Mouse (Mus musculus) limb, embryonic 13.5 days (tissue): ENCODE measurements around the gene Dapp1. TPM values are rescaled to one million over a fixed set of nuclear protein-coding genes. Genes with fewer than 3 reads are reported as not detected.
A peak's percentile ranks its signal among the peaks of the same experiment; 100 is the strongest.

Source experiments
- ATAC-seq: fragments of 200-750 bp; cut with Nextera tagmentation; 2 replicates; pipeline ENCODE4 v1.8.0; 2017; ENCODE audit warnings: low read depth, moderate number of reproducible peaks, moderate TSS enrichment; ENCODE audit not compliant: low FRiP score
- H3K27ac ChIP-seq: fragments of 300-500 bp; sonication (generic); 2 replicates; pipeline ENCODE4 v1.5.1; 2015; ENCODE audit warnings: inconsistent platforms, mild to moderate bottlenecking, moderate library complexity
- H3K27me3 ChIP-seq: fragments of 300-500 bp; sonication (generic); 2 replicates; pipeline ENCODE4 v1.6.1; 2015; ENCODE audit warnings: mild to moderate bottlenecking, inconsistent platforms
- H3K36me3 ChIP-seq: fragments of 300-500 bp; sonication (generic); 2 replicates; pipeline ENCODE4 v1.6.1; 2015; ENCODE audit warnings: inconsistent platforms, mild to moderate bottlenecking, moderate library complexity
- H3K4me1 ChIP-seq: fragments of 300-500 bp; sonication (generic); 2 replicates; pipeline ENCODE4 v1.6.1; 2015; ENCODE audit warnings: inconsistent platforms
- H3K4me2 ChIP-seq: fragments of 300-500 bp; sonication (generic); replicated peaks from 2 replicates; pipeline ENCODE4 v1.6.1; 2015; ENCODE audit warnings: inconsistent platforms, mild to moderate bottlenecking, moderate library complexity
- H3K4me3 ChIP-seq: fragments of 300-500 bp; sonication (generic); 2 replicates; pipeline ENCODE4 v1.5.1; 2015; ENCODE audit warnings: moderate library complexity, mild to moderate bottlenecking, inconsistent platforms
- H3K9ac ChIP-seq: fragments of 300-500 bp; sonication (generic); 2 replicates; pipeline ENCODE4 v1.6.1; 2015; ENCODE audit warnings: mild to moderate bottlenecking, inconsistent platforms
- H3K9me3 ChIP-seq: fragments of 300-500 bp; sonication (generic); 2 replicates; pipeline ENCODE4 v1.6.1; 2016; ENCODE audit warnings: inconsistent platforms
- WGBS: fragments of 180-500 bp; shearing (Covaris S2); methylation state at CpG from one replicate; pipeline ENCODE4 v1.1.7; 2015; 5-methylcytosine and 5-hydroxymethylcytosine counted together
- polyA plus RNA-seq: library from polyadenylated mRNA; unstranded; fragments of >200 nt; fragmentation: Nextera tagmentation; extraction: Ambion mirVana; gene quantifications from 2 replicates; pipeline ENCODE4 v1.2.1, GENCODE M21; 2015

The Dapp1 gene
- polyA plus RNA-seq, 1 experiment from 2014 or later: 3.4 TPM

- no peaks in the 10 kb centered on the region for H3K27me3 ChIP-seq
- H3K27ac ChIP-seq: no peak overlapping the region
- ATAC-seq: no peak
- H3K4me3 ChIP-seq: no peak overlapping the region
- H3K9ac ChIP-seq: no peak overlapping the region
- no peaks in the 10 kb centered on the region for H3K36me3 ChIP-seq
- WGBS: 84% methylated on average over 7 of the region's 7 CpGs
- no peak overlapping the region for H3K4me2 ChIP-seq
- peaks cover 23% of the 10 kb centered on the region for H3K4me1 ChIP-seq
- H3K9me3 ChIP-seq: peaks cover 4% of the 10 kb centered on the region; the same call in 1 of the 2 replicates
Observed at GRCm38 (mm10) chr3:138003264-138003663, 21.9 kb upstream of the Dapp1 start.

- H3K27ac ChIP-seq: no peak overlapping the region
- peaks cover 23% of the 10 kb centered on the region for H3K4me1 ChIP-seq
- H3K9ac ChIP-seq: no peak overlapping the region
- H3K9me3 ChIP-seq: peaks cover 4% of the 10 kb centered on the region; the same call in 1 of the 2 replicates
- WGBS: 89% methylated on average over 6 of the region's 6 CpGs
- no peak for ATAC-seq
- no peaks in the 10 kb centered on the region for H3K27me3 ChIP-seq
- no peak overlapping the region for H3K4me2 ChIP-seq
- H3K36me3 ChIP-seq: no peaks in the 10 kb centered on the region
- no peak overlapping the region for H3K4me3 ChIP-seq
Observed at GRCm38 (mm10) chr3:138002545-138002944, 21.2 kb upstream of the Dapp1 start.

GRCm38 (mm10) chr3:138001865-138002264, 20.5 kb upstream of the Dapp1 start:
- peaks cover 23% of the 10 kb centered on the region for H3K4me1 ChIP-seq
- no peak overlapping the region for H3K9ac ChIP-seq
- H3K27me3 ChIP-seq: no peaks in the 10 kb centered on the region
- no peak for ATAC-seq
- 51% methylated on average over 4 of the region's 4 CpGs for WGBS
- H3K4me2 ChIP-seq: no peak overlapping the region
- no peak overlapping the region for H3K27ac ChIP-seq
- H3K36me3 ChIP-seq: no peaks in the 10 kb centered on the region
- H3K9me3 ChIP-seq: peaks cover 4% of the 10 kb centered on the region; the same call in 1 of the 2 replicates
- H3K4me3 ChIP-seq: no peak overlapping the region

- no peaks in the 10 kb centered on the region for H3K27me3 ChIP-seq
- H3K4me1 ChIP-seq: peaks cover 23% of the 10 kb centered on the region
- peaks cover 4% of the 10 kb centered on the region; the same call in 1 of the 2 replicates for H3K9me3 ChIP-seq
- no peak overlapping the region for H3K9ac ChIP-seq
- H3K36me3 ChIP-seq: no peaks in the 10 kb centered on the region
- 37% methylated on average over 4 of the region's 4 CpGs for WGBS
- no peak overlapping the region for H3K4me3 ChIP-seq
- ATAC-seq: peak; percentile 3; the same call in 1 of the 2 replicates
- no peak overlapping the region for H3K27ac ChIP-seq
- no peak overlapping the region for H3K4me2 ChIP-seq
Observed at GRCm38 (mm10) chr3:138000724-138001069, 19.4 kb upstream of the Dapp1 start.

- 79% methylated on average over 8 of the region's 8 CpGs for WGBS
- peaks cover 4% of the 10 kb centered on the region; the same call in 1 of the 2 replicates for H3K9me3 ChIP-seq
- no peak overlapping the region for H3K9ac ChIP-seq
- peaks cover 23% of the 10 kb centered on the region for H3K4me1 ChIP-seq
- no peak overlapping the region for H3K27ac ChIP-seq
- H3K4me3 ChIP-seq: no peak overlapping the region
- H3K27me3 ChIP-seq: no peaks in the 10 kb centered on the region
- H3K4me2 ChIP-seq: no peak overlapping the region
- no peaks in the 10 kb centered on the region for H3K36me3 ChIP-seq
- 0 out of 2 replicates have a peak, but pooled peaks have one; percentile 28 for ATAC-seq
Observed at GRCm38 (mm10) chr3:138000062-138000723, 18.8 kb upstream of the Dapp1 start.

- Histone ChIP-seq H3K27ac (no peak overlapping the region), H3K9ac (no peak overlapping the region), H3K4me1 (peaks cover 23% of the 10 kb centered on the region), H3K4me3 (no peak overlapping the region), H3K4me2 (peak overlapping the region; percentile 31), H3K9me3 (no peaks in the 10 kb centered on the region), H3K27me3 (no peaks in the 10 kb centered on the region), H3K36me3 (no peaks in the 10 kb centered on the region)
- WGBS: 74% methylated on average over 9 of the region's 9 CpGs
- ATAC-seq: no peak
Observed at GRCm38 (mm10) chr3:137999224-137999790, 18.0 kb upstream of the Dapp1 start.

- WGBS: 53% methylated on average over 14 of the region's 14 CpGs
- H3K27ac ChIP-seq: no peak overlapping the region
- no peak; the same call in 1 of the 2 replicates for ATAC-seq
Observed at GRCm38 (mm10) chr3:137998491-137999223, 17.3 kb upstream of the Dapp1 start.

GRCm38 (mm10) chr3:137995486-137995885, 14.1 kb upstream of the Dapp1 start:
- Histone ChIP-seq H3K27ac (no peak overlapping the region), H3K9me3 (no peaks in the 10 kb centered on the region), H3K4me1 (peaks cover 15% of the 10 kb centered on the region), H3K4me3 (no peak overlapping the region), H3K36me3 (no peaks in the 10 kb centered on the region), H3K4me2 (no peak overlapping the region), H3K27me3 (no peaks in the 10 kb centered on the region), H3K9ac (no peak overlapping the region)
- ATAC-seq: no peak
- WGBS: 90% methylated on average over 7 of the region's 7 CpGs

More at GRCm38 (mm10) chr3:137998491-137999223, 17.3 kb upstream of the Dapp1 start:
- Histone ChIP-seq H3K36me3 (no peaks in the 10 kb centered on the region), H3K9me3 (no peaks in the 10 kb centered on the region), H3K4me2 (peak overlapping the region; percentile 31), H3K4me1 (peaks cover 23% of the 10 kb centered on the region), H3K9ac (peak overlapping the region; percentile 39; the same call in 1 of the 2 replicates), H3K4me3 (no peak overlapping the region), H3K27me3 (no peaks in the 10 kb centered on the region)

GRCm38 (mm10) chr3:137994196-137994595, 12.9 kb upstream of the Dapp1 start:
- H3K4me2 ChIP-seq: no peak overlapping the region
- no peak overlapping the region for H3K4me3 ChIP-seq
- no peak for ATAC-seq
- H3K9ac ChIP-seq: no peak overlapping the region
- H3K36me3 ChIP-seq: no peaks in the 10 kb centered on the region
- no peaks in the 10 kb centered on the region for H3K27me3 ChIP-seq
- H3K27ac ChIP-seq: no peak overlapping the region
- WGBS: 71% methylated on average over 2 of the region's 2 CpGs
- no peaks in the 10 kb centered on the region for H3K9me3 ChIP-seq
- peaks cover 8% of the 10 kb centered on the region for H3K4me1 ChIP-seq

- Histone ChIP-seq H3K27ac (no peak overlapping the region), H3K4me1 (no peaks in the 10 kb centered on the region), H3K27me3 (no peaks in the 10 kb centered on the region), H3K36me3 (no peaks in the 10 kb centered on the region), H3K9me3 (no peaks in the 10 kb centered on the region), H3K9ac (no peak overlapping the region), H3K4me3 (no peak overlapping the region), H3K4me2 (no peak overlapping the region)
- 71% methylated on average over 5 of the region's 5 CpGs for WGBS
- ATAC-seq: no peak
Observed at GRCm38 (mm10) chr3:137992366-137992765, 11.0 kb upstream of the Dapp1 start.

GRCm38 (mm10) chr3:137991183-137991582, 9.8 kb upstream of the Dapp1 start:
- H3K4me3 ChIP-seq: no peak overlapping the region
- H3K27me3 ChIP-seq: no peaks in the 10 kb centered on the region
- no peak overlapping the region for H3K4me2 ChIP-seq
- no peaks in the 10 kb centered on the region for H3K9me3 ChIP-seq
- no peaks in the 10 kb centered on the region for H3K4me1 ChIP-seq
- ATAC-seq: peak; percentile 82
- H3K9ac ChIP-seq: no peak overlapping the region
- H3K36me3 ChIP-seq: no peaks in the 10 kb centered on the region
- no peak overlapping the region for H3K27ac ChIP-seq
- 14% methylated on average over 11 of the region's 11 CpGs for WGBS

- Histone ChIP-seq H3K4me1 (no peaks in the 10 kb centered on the region), H3K9ac (no peak overlapping the region), H3K4me2 (no peak overlapping the region), H3K27me3 (no peaks in the 10 kb centered on the region), H3K4me3 (no peak overlapping the region), H3K9me3 (no peaks in the 10 kb centered on the region), H3K27ac (no peak overlapping the region), H3K36me3 (no peaks in the 10 kb centered on the region)
- WGBS: 90% methylated on average over 9 of the region's 9 CpGs
- ATAC-seq: no peak
Observed at GRCm38 (mm10) chr3:137989405-137989804, 8.1 kb upstream of the Dapp1 start.
